Mouse (Mus musculus) embryonic fibroblast, embryonic 13.5 days (primary cell): ENCODE results near the gene Nxpe4.

Experiments
- CTCF ChIP-seq: IDR thresholded peaks from 2 replicates; pipeline ENCODE4 v1.5.1; 2011; ENCODE audit warnings: mild to moderate bottlenecking, control low read depth, low read length, moderate library complexity, borderline replicate concordance; ENCODE audit not compliant: insufficient read depth
- POLR2A ChIP-seq: IDR thresholded peaks from 2 replicates; pipeline ENCODE4 v1.6.1; 2011; ENCODE audit warnings: low read depth, mild to moderate bottlenecking, control low read depth, low read length, moderate library complexity

- TF ChIP-seq POLR2A: no peak
- TF ChIP-seq CTCF: no peak
These were observed 50.1 kb downstream of the Nxpe4 start for GRCm38 (mm10) chr9:48211912-48212311.
